Mouse (Mus musculus): ENCODE results near the gene Snrnp70. TPM values are rescaled to one million over a fixed set of nuclear protein-coding genes. Genes with fewer than 3 reads are reported as not detected.

The Snrnp70 gene
- total RNA-seq, 2 experiments from 2014 or later = 341 to 386 TPM

Other genes with a start within 250 kb of the Snrnp70 start
- gene Pih1d1, start 241.4 kb downstream of the Snrnp70 start, total RNA-seq (2021) = 10 to 100 TPM; 45.8 to 49.3 TPM
- 10 to 100 TPM; 13.6 to 14.1 TPM for gene Aldh16a1, start 241.2 kb downstream of the Snrnp70 start, total RNA-seq (2021)
- 1,000 to 10,000 TPM; 1,365 to 1,520 TPM for gene Slc17a7, start 231.8 kb downstream of the Snrnp70 start, total RNA-seq (2021)
- under 1 TPM in 1 of 2 experiments, not detected in 1; 0.18 TPM for gene Gfy, start 216.2 kb downstream of the Snrnp70 start, total RNA-seq (2021)
- gene Pth2, start 214.7 kb downstream of the Snrnp70 start, total RNA-seq (2021) = not detected
- 1 to 10 TPM; 5.2 to 5.3 TPM for gene Ccdc155, start 190.8 kb downstream of the Snrnp70 start, total RNA-seq (2021)
- 10 to 100 TPM; 25.1 to 29.2 TPM for gene Dkkl1, start 183.6 kb downstream of the Snrnp70 start, total RNA-seq (2021)
- 1 to 10 TPM; 2.8 to 5.5 TPM for gene Tead2, start 180.0 kb downstream of the Snrnp70 start, total RNA-seq (2021)
- gene Cd37, start 156.6 kb downstream of the Snrnp70 start, total RNA-seq (2021) = 1 to 10 TPM; 2.5 to 4.4 TPM
- gene Slc6a16, start 154.7 kb downstream of the Snrnp70 start, total RNA-seq (2021) = 1 to 10 TPM; 1.6 to 1.9 TPM
- gene Slc6a21, start 118.2 kb downstream of the Snrnp70 start, total RNA-seq (2021) = under 1 TPM in 1 of 2 experiments, not detected in 1; 0.23 TPM
- 10 to 100 TPM; 13.2 to 24.9 TPM for gene Trpm4, start 62.0 kb downstream of the Snrnp70 start, total RNA-seq (2021)
- gene Hrc, start 60.5 kb downstream of the Snrnp70 start, total RNA-seq (2021) = under 1 TPM; 0.23 to 0.94 TPM
- 100 to 1,000 TPM; 151 to 152 TPM for gene Ppfia3, start 28.7 kb downstream of the Snrnp70 start, total RNA-seq (2021)
- 100 to 1,000 TPM; 170 to 176 TPM for gene Lin7b, start 25.2 kb downstream of the Snrnp70 start, total RNA-seq (2021)
- not detected for gene Kcna7, start 9.9 kb upstream of the Snrnp70 start, total RNA-seq (2021)
- gene Ntf5, start 18.0 kb upstream of the Snrnp70 start, total RNA-seq (2021) = under 1 TPM in 1 of 2 experiments, not detected in 1; 0.16 TPM
- not detected for gene Lhb, start 25.1 kb upstream of the Snrnp70 start, total RNA-seq (2021)
- 10 to 100 TPM; 15.7 to 16.5 TPM for gene Gys1, start 39.1 kb upstream of the Snrnp70 start, total RNA-seq (2021)
- gene Ruvbl2, start 42.4 kb upstream of the Snrnp70 start, total RNA-seq (2021) = 10 to 100 TPM; 30.4 to 33.0 TPM
- gene Ftl1, start 64.1 kb upstream of the Snrnp70 start, total RNA-seq (2021) = 100 to 1,000 TPM; 207 to 225 TPM
- 10 to 100 TPM; 67.0 to 69.8 TPM for gene Bax, start 71.2 kb upstream of the Snrnp70 start, total RNA-seq (2021)
- gene Tulp2, start 86.1 kb upstream of the Snrnp70 start, total RNA-seq (2021) = not detected
- under 1 TPM in 1 of 2 experiments, not detected in 1; 0.73 TPM for gene Gm45808, start 91.1 kb upstream of the Snrnp70 start, total RNA-seq (2021)
- gene Dhdh, start 93.1 kb upstream of the Snrnp70 start, total RNA-seq (2021) = 1 to 10 TPM; 2.7 to 4.0 TPM
- gene Nucb1, start 114.7 kb upstream of the Snrnp70 start, total RNA-seq (2021) = 100 to 1,000 TPM; 103 to 105 TPM
- gene Ppp1r15a, start 130.5 kb upstream of the Snrnp70 start, total RNA-seq (2021) = 10 to 100 TPM; 22.0 to 22.2 TPM
- gene Plekha4, start 130.6 kb upstream of the Snrnp70 start, total RNA-seq (2021) = 1 to 10 TPM; 1.2 to 2.7 TPM
- gene Hsd17b14, start 159.2 kb upstream of the Snrnp70 start, total RNA-seq (2021) = under 1 TPM in 1 of 2 experiments, not detected in 1; 0.25 TPM
- gene Bcat2, start 174.4 kb upstream of the Snrnp70 start, total RNA-seq (2021) = 10 to 100 TPM; 23.0 to 23.6 TPM
- not detected for gene Fgf21, start 219.7 kb upstream of the Snrnp70 start, total RNA-seq (2021)
- under 1 TPM in 1 of 2 experiments, not detected in 1; 0.21 TPM for gene Fut1, start 221.5 kb upstream of the Snrnp70 start, total RNA-seq (2021)
- not detected for gene Izumo1, start 226.1 kb upstream of the Snrnp70 start, total RNA-seq (2021)
- 1 to 10 TPM; 8.1 to 8.2 TPM for gene Rasip1, start 231.7 kb upstream of the Snrnp70 start, total RNA-seq (2021)
- 1 to 10 TPM; 2.4 to 3.6 TPM for gene Mamstr, start 244.2 kb upstream of the Snrnp70 start, total RNA-seq (2021)